Mouse (Mus musculus): Measurements from ENCODE around the gene Ceacam20. TPM values are rescaled to one million over a fixed set of nuclear protein-coding genes. Genes with fewer than 3 reads are reported as not detected.

Gene Ceacam20
- polyA plus RNA-seq, 1 experiment from 2014 or later: not detected

- no peaks in the 10 kb centered on the region for H3K9me3 ChIP-seq (replicated peaks)
- no peak overlapping the region for H3K9ac ChIP-seq
- H3K4me1 ChIP-seq (replicated peaks): peaks cover 18% of the 10 kb centered on the region
- H3K27me3 ChIP-seq: peaks cover 12% of the 10 kb centered on the region
- H3K4me2 ChIP-seq: peak overlapping the region; percentile 47
- 6% methylated on average over 21 of the region's 21 CpGs for WGBS (ENCODE audit: insufficient replicate concordance)
- no peak for ATAC-seq (ENCODE audit: insufficient read depth)
- no peak overlapping the region for H3K27ac ChIP-seq (replicated peaks)
- no peaks in the 10 kb centered on the region for H3K36me3 ChIP-seq (replicated peaks)
- no peak overlapping the region; the same call in 1 of the 2 replicates for H3K4me3 ChIP-seq (replicated peaks)
Observed at GRCm38 (mm10) chr7:19932877-19933809, 32.1 kb upstream of the Ceacam20 start.

DNA sequence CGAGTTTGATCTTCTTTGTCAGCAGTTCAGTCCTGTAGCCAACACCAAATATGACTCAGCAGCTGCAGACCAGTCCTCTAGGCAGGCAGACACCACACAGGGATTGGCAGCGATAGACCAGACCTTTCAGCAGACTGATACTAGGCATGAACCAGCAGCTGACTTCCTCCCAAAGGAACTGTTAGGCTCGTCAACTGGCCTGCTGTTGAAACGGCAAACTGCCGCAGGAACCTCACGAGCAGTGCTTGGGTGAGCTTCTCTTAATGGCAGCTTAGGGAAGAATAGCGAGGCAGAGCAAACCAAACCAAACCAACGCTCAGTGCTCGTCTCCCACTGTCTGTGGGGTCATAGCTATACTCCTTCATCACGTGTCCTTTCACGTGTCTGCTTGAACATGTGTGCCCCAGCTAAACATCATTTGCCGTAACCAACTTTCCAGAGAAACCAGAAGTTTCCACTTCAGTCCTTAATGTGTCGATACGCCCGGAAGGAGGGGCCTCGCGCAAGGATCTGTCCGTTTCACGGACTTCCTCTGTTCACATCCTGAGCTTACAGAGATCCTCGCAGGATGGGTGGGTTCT is 30.0 kb upstream of the Ceacam20 start:
- H3K4me2 ChIP-seq: peak overlapping the region; percentile 43
- ATAC-seq (ENCODE audit: insufficient read depth): peak; percentile 49; the same call in 1 of the 2 replicates

GRCm38 (mm10) chr7:19935961-19936360 is 29.3 kb upstream of the Ceacam20 start:
- peaks cover 18% of the 10 kb centered on the region for H3K4me1 ChIP-seq (replicated peaks)
- ATAC-seq (ENCODE audit: insufficient read depth): no peak
- H3K9me3 ChIP-seq (replicated peaks): no peaks in the 10 kb centered on the region
- H3K9ac ChIP-seq: no peak overlapping the region
- H3K36me3 ChIP-seq (replicated peaks): no peaks in the 10 kb centered on the region
- H3K4me2 ChIP-seq: peak overlapping the region; percentile 43
- H3K4me3 ChIP-seq (replicated peaks): no peak overlapping the region
- 50% methylated on average over 6 of the region's 6 CpGs for WGBS (ENCODE audit: insufficient replicate concordance)
- peak overlapping the region; percentile 51 for H3K27ac ChIP-seq (replicated peaks)
- peaks cover 12% of the 10 kb centered on the region for H3K27me3 ChIP-seq

More for the DNA sequence above, 30.0 kb upstream of the Ceacam20 start:
- Histone ChIP-seq H3K9me3 (replicated peaks) (no peaks in the 10 kb centered on the region), H3K36me3 (replicated peaks) (no peaks in the 10 kb centered on the region), H3K27ac (replicated peaks) (peak overlapping the region; percentile 51), H3K27me3 (peaks cover 12% of the 10 kb centered on the region), H3K9ac (no peak overlapping the region), H3K4me1 (replicated peaks) (peaks cover 18% of the 10 kb centered on the region), H3K4me3 (replicated peaks) (no peak overlapping the region)
- WGBS (ENCODE audit: insufficient replicate concordance): 10% methylated on average over 20 of the region's 20 CpGs

- Histone ChIP-seq H3K27ac (replicated peaks) (no peak overlapping the region), H3K27me3 (peaks cover 3% of the 10 kb centered on the region; the same call in 1 of the 2 replicates), H3K4me3 (replicated peaks) (no peak overlapping the region), H3K4me2 (no peak overlapping the region), H3K9ac (no peak overlapping the region), H3K9me3 (replicated peaks) (no peaks in the 10 kb centered on the region), H3K36me3 (replicated peaks) (no peaks in the 10 kb centered on the region), H3K4me1 (replicated peaks) (peaks cover 13% of the 10 kb centered on the region)
- 60% methylated on average over 11 of the region's 11 CpGs for WGBS (ENCODE audit: insufficient replicate concordance)
- ATAC-seq (ENCODE audit: insufficient read depth): no peak
Observed at GRCm38 (mm10) chr7:19937229-19937821, 27.9 kb upstream of the Ceacam20 start.

DNA sequence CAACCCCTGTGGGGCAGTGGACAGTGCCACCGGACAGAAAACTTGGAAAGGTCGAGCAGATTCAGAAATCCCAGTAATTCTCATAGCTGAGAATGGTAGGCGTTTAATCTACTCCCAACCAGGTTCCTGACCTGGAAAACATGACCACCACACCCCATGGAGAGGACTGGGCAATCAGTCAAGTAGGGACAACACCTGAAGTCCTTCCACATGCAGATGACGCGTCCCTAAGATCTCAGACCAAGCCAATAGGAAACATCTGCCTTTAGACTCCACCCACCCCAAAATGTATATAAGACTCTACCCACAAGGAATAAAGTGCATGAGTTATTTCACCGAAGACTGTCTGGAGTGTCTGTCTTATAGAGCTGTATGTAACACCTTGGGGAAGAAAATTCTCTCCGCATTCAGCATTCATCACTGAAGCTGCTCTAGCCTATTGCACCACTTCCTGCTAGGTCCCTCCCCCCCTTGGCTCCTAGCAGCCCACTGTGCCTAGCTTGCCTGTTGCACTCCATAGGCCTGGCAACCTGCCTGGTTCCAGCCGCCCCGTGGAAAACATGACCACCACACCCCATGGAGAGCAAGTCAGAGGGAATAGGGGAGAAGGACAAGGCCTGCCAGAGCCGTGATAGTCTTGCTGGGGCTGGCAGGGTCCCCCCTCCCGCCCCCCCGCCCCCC is 25.5 kb upstream of the Ceacam20 start:
- Histone ChIP-seq H3K9me3 (replicated peaks) (no peaks in the 10 kb centered on the region), H3K27me3 (no peaks in the 10 kb centered on the region), H3K9ac (no peak overlapping the region), H3K4me1 (replicated peaks) (peaks cover 4% of the 10 kb centered on the region; the same call in 1 of the 2 replicates), H3K4me3 (replicated peaks) (no peak overlapping the region), H3K27ac (replicated peaks) (no peak overlapping the region), H3K4me2 (peak overlapping the region; percentile 27), H3K36me3 (replicated peaks) (no peaks in the 10 kb centered on the region)
- 31% methylated on average over 10 of the region's 12 CpGs for WGBS (ENCODE audit: insufficient replicate concordance)
- no peak for ATAC-seq (ENCODE audit: insufficient read depth)

- Histone ChIP-seq H3K36me3 (replicated peaks) (no peaks in the 10 kb centered on the region), H3K27ac (replicated peaks) (peak overlapping the region; percentile 14; the same call in 1 of the 2 replicates), H3K4me3 (replicated peaks) (no peak overlapping the region), H3K4me1 (replicated peaks) (peaks cover 1% of the 10 kb centered on the region; the same call in 1 of the 2 replicates), H3K27me3 (no peaks in the 10 kb centered on the region), H3K4me2 (peak overlapping the region; percentile 27; the same call in 1 of the 2 replicates), H3K9me3 (replicated peaks) (no peaks in the 10 kb centered on the region), H3K9ac (no peak overlapping the region)
- WGBS (ENCODE audit: insufficient replicate concordance): 12% methylated on average over 5 of the region's 6 CpGs
- no peak for ATAC-seq (ENCODE audit: insufficient read depth)
Observed at GRCm38 (mm10) chr7:19940256-19940655, 25.0 kb upstream of the Ceacam20 start.

- H3K27ac ChIP-seq (replicated peaks): no peak overlapping the region
- no peaks in the 10 kb centered on the region for H3K27me3 ChIP-seq
- no peak overlapping the region for H3K9ac ChIP-seq
- H3K4me3 ChIP-seq (replicated peaks): no peak overlapping the region
- no peak overlapping the region for H3K4me2 ChIP-seq
- H3K4me1 ChIP-seq (replicated peaks): no peaks in the 10 kb centered on the region; the same call in 1 of the 2 replicates
- ATAC-seq (ENCODE audit: insufficient read depth): no peak
- no peaks in the 10 kb centered on the region for H3K36me3 ChIP-seq (replicated peaks)
- 80% methylated on average over 8 of the region's 8 CpGs for WGBS (ENCODE audit: insufficient replicate concordance)
- H3K9me3 ChIP-seq (replicated peaks): no peaks in the 10 kb centered on the region
Observed at GRCm38 (mm10) chr7:19944709-19945108, 20.5 kb upstream of the Ceacam20 start.

- H3K4me1 ChIP-seq (replicated peaks): no peaks in the 10 kb centered on the region
Observed at GRCm38 (mm10) chr7:19945201-19945600, 20.0 kb upstream of the Ceacam20 start.

GRCm38 (mm10) chr7:19945821-19946515 is 19.2 kb upstream of the Ceacam20 start:
- Histone ChIP-seq H3K4me1 (replicated peaks) (no peaks in the 10 kb centered on the region), H3K27me3 (no peaks in the 10 kb centered on the region), H3K9me3 (replicated peaks) (no peaks in the 10 kb centered on the region), H3K4me3 (replicated peaks) (no peak overlapping the region), H3K9ac (no peak overlapping the region), H3K36me3 (replicated peaks) (no peaks in the 10 kb centered on the region), H3K27ac (replicated peaks) (no peak overlapping the region), H3K4me2 (no peak overlapping the region)
- ATAC-seq (ENCODE audit: insufficient read depth): no peak
- WGBS (ENCODE audit: insufficient replicate concordance): 71% methylated on average over 13 of the region's 13 CpGs

More at GRCm38 (mm10) chr7:19945201-19945600, 20.0 kb upstream of the Ceacam20 start:
- Histone ChIP-seq H3K36me3 (replicated peaks) (no peaks in the 10 kb centered on the region), H3K9ac (no peak overlapping the region), H3K27me3 (no peaks in the 10 kb centered on the region), H3K9me3 (replicated peaks) (no peaks in the 10 kb centered on the region), H3K27ac (replicated peaks) (no peak overlapping the region), H3K4me3 (replicated peaks) (no peak overlapping the region), H3K4me2 (no peak overlapping the region)
- no peak for ATAC-seq (ENCODE audit: insufficient read depth)
- WGBS (ENCODE audit: insufficient replicate concordance): 59% methylated on average over 5 of the region's 5 CpGs

GRCm38 (mm10) chr7:19948956-19949355 is 16.3 kb upstream of the Ceacam20 start:
- no peaks in the 10 kb centered on the region for H3K9me3 ChIP-seq (replicated peaks)
- no peak overlapping the region for H3K4me2 ChIP-seq
- no peaks in the 10 kb centered on the region for H3K27me3 ChIP-seq
- ATAC-seq (ENCODE audit: insufficient read depth): no peak
- no peak overlapping the region for H3K4me3 ChIP-seq (replicated peaks)
- no peaks in the 10 kb centered on the region for H3K36me3 ChIP-seq (replicated peaks)
- no peak overlapping the region for H3K9ac ChIP-seq
- 65% methylated on average over 12 of the region's 12 CpGs for WGBS (ENCODE audit: insufficient replicate concordance)
- peaks cover 10% of the 10 kb centered on the region for H3K4me1 ChIP-seq (replicated peaks)
- H3K27ac ChIP-seq (replicated peaks): no peak overlapping the region
